Mouse (Mus musculus): ENCODE measurements at regions not wholly inside any gene's neighbourhood (a gene's known extent, or its start where the extent isn't known, plus 50 kb on each side); places are given as distances from the start of the nearest gene placed in this dataset.

DNA sequence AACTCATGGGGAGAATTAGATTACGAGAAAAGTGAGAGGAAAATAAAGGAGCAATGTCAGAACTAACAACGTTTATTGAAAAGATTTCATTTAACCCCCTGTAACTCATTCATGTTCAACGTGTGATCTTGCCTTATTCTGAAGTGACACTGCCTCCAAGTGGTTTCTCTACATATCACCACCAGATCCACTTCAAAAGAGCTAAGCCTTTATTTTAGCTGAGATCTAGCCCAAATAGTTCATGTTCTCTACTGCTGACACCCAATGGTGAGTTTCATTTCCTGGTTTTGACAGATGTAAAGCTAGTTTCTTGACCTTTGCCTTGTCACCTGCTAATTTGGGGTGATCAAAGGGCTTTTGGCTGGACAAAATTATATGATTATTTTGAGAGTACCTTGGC lies 215.3 kb downstream of the 4932411N23Rik start:
- DNase-seq (ENCODE audit: low read depth, low spot score): peak; percentile 4

Measured in R1 (cell line).